Mouse (Mus musculus) left cerebral cortex, postnatal 25 days (tissue): ENCODE measurements at regions not wholly inside any gene's neighbourhood (a gene's known extent, or its start where the extent isn't known, plus 50 kb on each side); places are given as distances from the start of the nearest gene placed in this dataset.
"Not testable (repeated sequence)": the region's sequence is repeated elsewhere in the genome, so short reads cannot be mapped to it uniquely, and the experiment has no call there.

Source experiments
- DNase-seq, 2 experiments: peaks; one replicate each; pipeline ENCODE4 v3.0.0; 2022; ENCODE audit warnings: low spot score in 2 of 2, mixed read lengths in 1 of 2
- intact Hi-C: fragments of 180-260 bp; cut with DNase I; formaldehyde crosslinking; loops from one replicate; pipeline ENCODE4 v1.15.1; 2025

DNA sequence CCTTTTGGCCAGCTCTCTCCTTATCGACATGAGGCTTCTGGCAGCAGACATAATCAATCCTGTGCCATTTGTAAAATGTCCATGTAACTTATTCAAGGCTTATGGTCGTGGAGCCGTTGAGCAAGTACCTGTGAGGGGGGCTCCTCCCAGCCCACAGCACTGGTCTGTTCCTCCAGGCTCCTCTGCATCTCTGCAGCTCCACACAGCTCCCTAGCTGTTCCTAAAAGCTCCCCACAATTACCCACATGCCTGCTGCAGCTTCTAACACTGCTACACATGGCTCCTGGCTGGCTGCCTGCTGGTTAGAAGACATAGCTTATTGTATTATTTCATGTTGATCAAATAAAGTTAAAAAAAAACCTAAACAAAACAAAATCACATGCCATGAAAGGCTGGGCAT lies 77.9 kb downstream of the Tcp10c start:
- intact Hi-C loops, DNase-seq: not testable (repeated sequence)

- DNase-seq, intact Hi-C loops: not testable (repeated sequence)
Observed at GRCm38 (mm10) chr17:13434146-13434545, 79.8 kb downstream of the Tcp10c start.

DNA sequence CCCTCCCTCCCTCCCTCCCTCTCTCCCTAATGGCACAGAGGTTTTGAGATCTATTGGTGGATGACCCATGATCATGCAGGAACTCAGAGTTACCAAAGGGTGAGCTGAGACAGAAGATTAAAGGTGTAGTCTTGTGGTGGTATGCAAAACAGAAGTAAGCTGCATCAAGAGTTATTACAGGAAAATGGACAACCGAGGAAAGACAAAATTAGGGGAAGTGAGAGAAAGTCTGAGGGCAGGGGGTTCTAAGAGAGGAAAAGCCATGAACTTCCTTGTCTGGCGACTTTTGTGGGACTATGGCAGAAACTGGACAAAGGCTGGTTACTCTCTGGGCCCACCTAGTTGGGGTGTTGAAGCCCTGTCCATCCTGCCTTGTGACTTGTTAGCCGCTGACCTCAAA lies 84.4 kb downstream of the Tcp10c start:
- DNase-seq, intact Hi-C loops: not testable (repeated sequence)

DNA sequence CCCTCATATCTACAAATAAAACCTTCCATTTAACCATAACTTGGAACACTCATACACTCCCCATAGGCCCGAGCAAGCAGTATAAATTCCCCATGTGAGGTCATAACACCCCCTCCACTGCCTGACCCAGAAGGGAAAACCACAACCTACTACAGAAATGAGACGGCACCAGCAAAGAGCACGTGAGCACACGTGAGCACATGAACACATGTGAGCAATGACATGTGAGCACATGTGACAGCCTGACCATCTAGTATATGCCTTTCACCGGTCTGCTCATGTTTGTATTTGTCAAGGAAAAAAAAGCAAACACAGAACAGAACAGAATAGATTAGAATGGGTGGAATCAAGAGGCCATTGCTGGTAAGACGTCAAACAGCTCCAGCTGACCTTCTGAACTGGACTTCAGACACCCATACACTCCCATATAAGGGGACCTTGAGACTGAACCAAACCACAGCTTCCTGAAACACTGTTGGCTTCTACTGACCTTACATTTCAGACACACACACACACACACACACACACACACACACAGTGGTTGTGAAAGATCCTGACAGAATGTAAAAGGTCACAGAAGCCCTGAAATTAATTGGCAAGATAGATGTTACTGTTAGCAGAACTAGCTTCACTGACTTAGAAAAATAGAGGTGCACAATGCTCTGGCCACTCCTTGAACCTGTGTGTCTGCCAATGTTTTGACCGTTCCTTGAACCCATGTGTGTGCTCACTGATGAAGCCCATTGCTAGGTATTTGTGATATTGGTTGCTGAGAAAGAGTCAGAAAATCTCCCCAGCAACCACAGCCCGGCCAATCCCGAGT lies 86.5 kb downstream of the Tcp10c start:
- DNase-seq = not testable (repeated sequence)

DNA sequence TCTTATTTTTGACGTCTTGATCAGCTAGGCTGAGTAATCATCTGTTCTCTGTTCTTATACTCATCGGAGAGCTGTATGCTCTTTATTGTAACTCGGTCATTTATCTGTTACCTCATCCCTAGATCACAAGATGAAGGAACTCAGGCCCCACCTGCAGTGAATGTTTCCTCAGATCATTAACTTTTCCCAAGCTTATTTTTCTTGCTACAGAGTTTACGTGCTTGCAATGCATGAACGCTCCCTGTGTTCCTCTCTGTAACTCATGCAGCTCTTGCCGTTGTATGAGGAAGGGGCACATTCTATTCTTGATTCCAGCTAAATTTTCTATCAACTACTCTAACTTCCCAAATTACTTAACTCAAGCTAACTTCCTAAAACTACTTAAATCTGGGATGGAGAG lies 87.9 kb downstream of the Tcp10c start:
- intact Hi-C loops, DNase-seq: not testable (repeated sequence)

More for the DNA sequence above, 86.5 kb downstream of the Tcp10c start:
- intact Hi-C loops = not testable (repeated sequence)

DNA sequence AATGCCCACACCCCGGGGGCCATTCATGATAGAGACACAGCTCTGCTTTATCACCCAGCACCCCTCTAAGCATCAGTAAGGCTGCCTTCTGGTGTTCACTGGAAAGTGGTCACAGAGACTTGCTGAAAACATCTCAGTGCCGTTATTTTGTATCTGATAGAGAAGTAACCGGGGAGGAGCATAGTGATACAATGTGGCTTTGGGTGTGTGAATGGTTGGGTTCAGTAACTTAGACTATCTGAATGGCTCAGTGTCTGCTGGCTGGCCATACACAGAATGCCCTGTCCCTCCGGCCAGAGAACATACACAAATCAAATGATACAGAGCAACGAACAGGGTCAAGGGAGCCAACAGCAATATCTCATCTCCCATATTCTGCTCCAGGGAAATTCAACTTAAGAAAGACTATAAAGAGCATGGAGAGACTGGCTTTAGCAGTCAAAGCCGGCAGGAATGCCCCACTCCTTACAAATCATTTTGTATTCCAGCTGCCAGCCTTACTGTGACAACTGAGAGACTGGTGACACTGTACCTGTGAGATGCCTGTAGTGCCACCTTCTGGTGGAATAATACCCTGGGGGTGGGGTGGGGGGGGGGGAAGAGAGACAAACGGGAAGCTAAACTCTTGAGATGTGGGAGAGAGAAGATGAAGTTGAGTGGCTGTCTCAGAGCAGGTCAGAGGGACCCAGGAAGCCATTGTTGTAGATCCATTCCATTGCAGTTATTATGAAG lies 102.7 kb downstream of the Tcp10c start:
- intact Hi-C loops, DNase-seq: not testable (repeated sequence)

DNA sequence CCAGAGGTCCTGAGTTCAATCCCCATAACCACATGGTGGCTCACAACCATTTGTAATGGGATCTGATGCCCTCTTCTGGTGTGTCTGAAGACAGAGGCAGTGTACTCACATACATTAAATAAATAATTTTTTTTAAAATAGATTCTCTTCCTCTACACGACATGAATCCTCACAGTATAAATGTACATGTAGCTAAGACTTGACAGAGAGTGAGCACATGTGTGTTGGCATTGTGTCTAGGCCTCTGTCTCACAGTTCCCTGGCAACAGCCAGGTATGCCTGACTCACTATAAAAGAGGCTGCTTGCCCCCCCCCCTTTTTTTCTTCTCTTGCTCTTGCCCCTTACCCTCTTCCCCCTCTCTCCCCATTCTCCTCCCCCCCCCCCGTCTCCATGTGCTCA lies 103.6 kb downstream of the Tcp10c start:
- intact Hi-C loops, DNase-seq: not testable (repeated sequence)

DNA sequence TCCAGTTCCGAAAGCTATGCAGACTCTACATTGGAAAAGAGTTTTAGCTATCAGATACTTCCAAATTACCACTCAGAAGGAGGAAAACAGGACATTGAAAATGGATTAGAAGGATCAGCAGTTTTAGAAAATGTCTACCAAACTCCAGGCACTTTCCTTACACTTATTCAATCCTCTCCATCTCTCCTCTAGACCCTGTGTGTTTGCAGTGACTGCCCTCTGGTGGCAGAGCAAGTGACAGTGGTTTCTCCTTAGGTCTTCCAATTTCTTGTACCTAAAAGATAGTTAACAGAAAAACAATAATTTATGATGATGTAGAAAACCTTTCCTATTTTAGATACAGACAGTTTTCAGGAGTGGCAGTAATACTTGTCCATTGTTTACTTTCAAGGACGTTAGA lies 104.4 kb downstream of the Tcp10c start:
- DNase-seq, intact Hi-C loops: not testable (repeated sequence)

DNA sequence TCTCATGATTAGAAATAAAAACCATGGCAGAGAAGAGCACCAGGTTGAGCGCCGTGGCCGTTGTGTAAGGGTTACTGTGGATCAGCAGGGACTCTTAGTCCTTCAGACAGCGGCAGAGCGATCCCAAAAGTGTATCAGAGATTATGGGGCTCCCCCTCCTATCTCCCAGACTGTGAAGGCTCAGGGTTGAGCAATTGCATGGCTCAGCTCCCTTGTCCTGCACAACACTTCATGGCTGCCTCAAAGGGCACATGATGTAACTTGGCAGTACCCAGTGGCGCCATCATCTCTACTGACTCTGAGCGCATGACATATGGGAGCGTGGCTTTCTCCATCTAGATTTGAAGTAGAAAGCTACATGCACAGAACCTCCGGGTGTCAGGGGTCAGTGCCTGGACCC lies 108.3 kb downstream of the Tcp10c start:
- intact Hi-C loops, DNase-seq: not testable (repeated sequence)

DNA sequence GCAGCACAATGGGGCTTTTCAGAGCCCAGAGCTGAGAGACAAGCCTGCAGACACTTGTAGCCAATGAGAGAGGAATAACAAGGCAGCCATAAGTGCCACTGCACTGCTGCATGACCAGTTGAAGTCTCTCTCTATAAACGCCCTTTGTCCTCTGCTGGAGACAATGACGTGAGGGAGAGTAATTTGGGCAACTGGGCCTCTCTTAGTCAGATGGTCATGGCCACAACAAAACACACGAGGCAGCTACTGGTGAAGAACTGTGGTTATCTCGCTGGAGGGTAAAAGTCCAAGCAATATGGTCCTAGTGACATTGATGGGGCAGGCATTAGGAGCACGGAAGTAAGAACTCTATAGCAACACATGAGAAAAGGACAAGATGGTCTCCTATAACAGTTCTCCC lies 111.5 kb downstream of the Tcp10c start:
- DNase-seq, intact Hi-C loops: not testable (repeated sequence)

DNA sequence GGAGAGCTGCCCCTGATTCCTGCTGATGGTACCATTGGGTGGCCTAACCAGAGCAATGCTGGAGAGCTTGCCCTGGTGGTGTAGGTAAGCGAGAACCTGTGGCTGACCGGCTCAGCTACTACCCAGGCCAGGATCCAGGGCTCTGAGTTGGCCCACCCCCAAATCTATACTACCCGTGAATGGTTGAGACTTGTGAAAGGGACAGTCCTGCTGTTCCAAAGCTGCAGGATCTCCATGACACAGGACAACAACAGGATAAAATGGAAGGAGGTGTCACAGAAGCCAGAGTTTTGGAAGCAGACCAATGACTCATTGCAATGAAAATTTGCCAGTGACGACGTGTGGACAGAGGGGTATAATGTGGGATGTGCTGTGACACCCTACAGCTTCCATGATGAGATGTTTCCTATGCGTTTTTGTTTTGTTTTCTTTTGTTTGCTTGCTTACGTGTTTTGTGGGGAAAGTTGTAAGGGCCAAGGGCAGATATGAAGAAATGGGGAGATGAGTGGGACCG lies 115.6 kb downstream of the Tcp10c start:
- intact Hi-C loops = loop anchor here (5.0 kb wide), 2 partner anchors 92 to 212 kb away; no protein-coding TSS in a partner anchor
- not testable (repeated sequence) for DNase-seq

GRCm38 (mm10) chr17:13472460-13473062 lies 118.2 kb downstream of the Tcp10c start:
- intact Hi-C loops = loop anchor here (1.0 to 5.0 kb wide), 4 partner anchors 90 to 358 kb away; no protein-coding TSS in a partner anchor
- peak; percentile 84 to 87 for DNase-seq

DNA sequence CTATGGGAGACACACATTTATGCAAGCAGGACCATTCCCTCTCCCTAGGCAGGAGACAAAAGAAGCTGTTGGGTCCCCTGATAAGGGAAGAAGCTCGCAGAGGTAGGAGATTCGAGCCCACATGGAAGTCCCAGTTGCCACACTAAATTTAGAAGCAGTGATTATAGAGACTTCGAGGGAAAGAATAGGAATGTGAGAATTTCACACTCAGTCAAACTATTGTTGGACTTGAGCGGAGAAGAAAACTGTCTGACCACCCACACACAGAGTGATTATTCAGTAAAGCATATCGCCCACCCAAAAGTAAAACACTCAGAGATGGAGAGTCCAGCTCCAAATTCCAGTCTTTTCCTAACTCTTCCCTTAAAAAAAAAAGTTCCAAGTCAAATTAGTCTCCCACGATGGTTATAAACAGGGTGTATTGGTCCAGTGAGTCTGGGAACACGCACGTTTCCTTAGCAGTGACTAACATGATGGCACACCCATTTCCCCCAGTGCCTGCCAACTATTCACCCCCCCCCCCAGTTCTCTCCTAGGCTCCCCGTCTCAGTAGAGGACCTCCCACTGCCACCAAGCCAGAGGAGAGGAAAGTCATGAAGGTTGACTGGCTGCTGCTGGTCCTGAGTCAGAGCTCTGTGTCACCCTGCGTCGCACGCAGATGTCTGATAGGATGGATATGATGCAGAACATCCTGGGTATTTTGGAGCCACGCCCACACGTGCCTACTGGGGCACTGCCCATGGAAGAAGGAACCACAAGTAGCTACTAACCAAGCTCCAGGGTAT lies 120.1 kb downstream of the Tcp10c start:
- intact Hi-C loops = loop anchor here (5.0 kb wide), 2 partner anchors 88 to 208 kb away; no protein-coding TSS in a partner anchor
- DNase-seq = peak; percentile 29 to 84

DNA sequence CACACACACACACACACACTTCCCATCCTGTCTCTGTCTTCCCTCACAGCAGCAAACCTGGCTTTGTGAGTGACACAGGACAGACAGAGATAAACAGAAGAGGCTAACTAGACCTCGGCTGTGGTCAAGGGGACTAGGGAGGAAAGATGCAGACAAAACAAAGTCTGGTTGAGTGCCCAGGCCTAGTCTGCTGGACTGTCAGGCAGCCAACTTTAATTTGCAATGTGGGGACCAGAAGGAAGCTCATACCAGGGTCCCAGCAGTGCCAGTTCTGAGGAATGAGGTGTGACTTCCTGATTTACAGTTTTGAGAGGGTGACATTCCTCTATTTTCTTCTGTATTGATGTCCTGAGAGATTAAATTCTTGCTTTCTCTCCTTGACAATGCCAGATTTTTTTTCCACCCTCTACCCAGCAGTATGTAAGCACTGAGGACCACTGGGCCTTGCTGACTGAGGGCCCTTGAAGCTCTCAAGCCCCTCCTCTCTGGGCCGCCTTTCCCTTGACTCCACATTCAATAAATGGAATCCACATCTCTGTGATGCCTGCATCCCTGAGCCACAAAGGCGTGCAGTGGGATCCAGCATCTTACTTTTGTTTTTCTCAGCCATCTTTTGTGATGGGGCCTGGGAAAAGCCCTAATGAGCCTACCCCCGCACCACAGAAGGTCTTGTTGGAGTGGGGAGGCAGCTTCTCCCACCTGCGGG lies 124.6 kb downstream of the Tcp10c start:
- intact Hi-C loops = no loop called here
- DNase-seq = no peak

- no peak for DNase-seq
- intact Hi-C loops = no loop called here
Observed at GRCm38 (mm10) chr17:13479572-13480063, 125.2 kb downstream of the Tcp10c start.

GRCm38 (mm10) chr17:13481445-13482085 lies 127.2 kb downstream of the Tcp10c start:
- DNase-seq = peak; percentile 15 to 51
- intact Hi-C loops = no loop called here

DNA sequence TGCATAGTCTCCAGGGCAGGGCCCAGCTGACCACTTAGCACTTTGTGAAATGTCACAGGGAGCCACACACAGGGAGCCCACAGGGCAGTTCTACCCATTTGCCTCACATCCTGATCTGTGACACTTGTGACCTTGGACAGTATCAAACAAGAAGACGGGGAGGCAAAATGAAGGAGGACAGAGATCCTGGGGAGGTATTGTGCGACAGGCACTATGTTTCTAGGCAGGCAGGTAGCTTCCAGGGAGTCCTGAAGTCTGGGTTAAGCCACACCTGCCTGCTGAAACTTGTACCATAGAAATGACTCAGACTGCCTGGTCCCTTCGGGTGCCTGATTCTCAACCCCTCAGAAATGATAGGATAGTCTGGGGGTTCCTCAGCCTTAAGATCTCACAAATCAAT lies 127.8 kb downstream of the Tcp10c start:
- intact Hi-C loops = no loop called here
- DNase-seq = no peak
